Mouse (Mus musculus) testis, adult 2 months (tissue): ENCODE results near the gene Sacm1l.

Experiments
- CTCF ChIP-seq: fragments of 200-500 bp; IDR thresholded peaks from 2 replicates; pipeline ENCODE4 v1.5.1; 2012; ENCODE audit warnings: low read depth, mild to moderate bottlenecking, inconsistent platforms, low read length, moderate library complexity; ENCODE audit not compliant: control insufficient read depth, insufficient read depth, insufficient replicate concordance
- POLR2A ChIP-seq: fragments of 200-500 bp; IDR thresholded peaks from 2 replicates; pipeline ENCODE4 v1.6.1; 2012; ENCODE audit warnings: low read depth, mild to moderate bottlenecking, inconsistent platforms, low read length, moderate library complexity; ENCODE audit not compliant: control insufficient read depth

DNA sequence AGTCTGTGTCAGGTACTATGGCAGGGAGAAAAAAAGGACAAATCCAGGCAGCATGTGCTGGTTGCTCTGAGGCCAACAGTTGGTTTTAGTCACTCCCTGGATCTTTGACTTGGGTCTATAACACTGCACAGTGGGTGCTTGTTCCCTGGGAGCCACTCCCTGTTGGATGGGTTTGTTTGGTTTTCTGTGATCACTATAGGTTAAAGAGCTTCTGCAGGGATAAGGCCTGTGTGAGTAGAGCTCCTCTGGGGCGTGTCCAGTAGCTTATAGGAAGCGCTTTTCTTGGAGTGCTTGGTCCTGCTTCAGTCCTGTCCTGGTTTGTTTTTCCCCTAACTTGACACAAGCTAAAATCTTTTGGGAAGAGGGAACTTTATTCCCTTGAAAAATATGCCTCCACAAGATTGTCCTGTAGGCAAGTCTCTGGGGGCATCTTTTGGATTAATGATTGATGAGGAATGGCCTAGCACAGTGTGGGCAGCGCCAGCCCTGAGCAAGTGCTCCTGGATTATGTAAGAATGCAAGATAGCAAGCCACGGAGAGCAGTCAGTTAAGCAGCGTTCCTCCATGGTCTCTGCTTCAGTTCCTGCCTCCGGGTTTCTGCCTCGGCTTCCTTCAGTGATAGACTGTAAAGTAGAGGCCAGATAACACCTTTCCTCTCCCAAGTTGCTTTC, 59.8 kb downstream of the Sacm1l start:
- TF ChIP-seq CTCF (no peak), POLR2A (no peak)
